Mouse (Mus musculus): ENCODE data around the gene Arid4a. TPM values are rescaled to one million over a fixed set of nuclear protein-coding genes. Genes with fewer than 3 reads are reported as not detected.

Arid4a gene
- polyA plus RNA-seq, 1 experiment from 2014 or later = 34.4 TPM

- DNase-seq (ENCODE audit: low spot score) (no peak), ATAC-seq (ENCODE audit: insufficient read depth, low FRiP score, low TSS enrichment) (no peak)
- Histone ChIP-seq H3K27me3 (ENCODE audit: control insufficient read depth, insufficient read depth, low read length) (no peaks in the 10 kb centered on the region), H3K9me3 (ENCODE audit: control insufficient read depth, low read length) (no peaks in the 10 kb centered on the region), H3K4me3 (ENCODE audit: low read depth, low read length) (no peak overlapping the region), H3K36me3 (ENCODE audit: control insufficient read depth, insufficient read depth, low read length) (peaks cover 16% of the 10 kb centered on the region), H3K4me2 (ENCODE audit: low read depth) (no peak overlapping the region), H3K9ac (ENCODE audit: low read length) (no peak overlapping the region), H3K27ac (ENCODE audit: low read depth, low read length) (no peak overlapping the region), H3K4me1 (ENCODE audit: control insufficient read depth, insufficient read depth, low read length) (no peaks in the 10 kb centered on the region)
- WGBS = 95% methylated on average over 6 of the region's 6 CpGs
Measured at GRCm38 (mm10) chr12:71006141-71006540, 9.6 kb upstream of the Arid4a start.

DNA sequence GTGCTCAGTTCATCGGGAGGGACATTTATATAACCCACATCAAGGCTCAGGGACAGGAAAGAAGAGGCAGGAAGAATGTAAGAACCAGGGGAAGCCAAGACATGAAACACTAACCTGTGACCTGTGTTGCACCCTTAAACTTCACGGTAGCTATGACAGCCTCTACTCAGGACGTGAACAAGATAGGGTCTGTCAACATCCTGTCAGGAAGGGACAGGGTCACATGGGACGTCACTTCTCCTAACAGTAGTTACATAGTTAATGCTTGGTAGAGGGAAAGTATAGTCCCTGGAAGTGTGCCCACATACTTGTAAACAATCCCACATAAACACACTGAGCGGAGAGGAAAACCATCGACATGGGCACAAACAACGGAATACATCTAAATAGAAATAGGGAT lies 8.9 kb upstream of the Arid4a start:
- Histone ChIP-seq H3K4me3 (ENCODE audit: low read depth, low read length) (no peak overlapping the region), H3K4me1 (ENCODE audit: control insufficient read depth, insufficient read depth, low read length) (no peaks in the 10 kb centered on the region), H3K9ac (ENCODE audit: low read length) (no peak overlapping the region), H3K9me3 (ENCODE audit: control insufficient read depth, low read length) (no peaks in the 10 kb centered on the region), H3K36me3 (ENCODE audit: control insufficient read depth, insufficient read depth, low read length) (peaks cover 16% of the 10 kb centered on the region), H3K27ac (ENCODE audit: low read depth, low read length) (no peak overlapping the region), H3K4me2 (ENCODE audit: low read depth) (no peak overlapping the region), H3K27me3 (ENCODE audit: control insufficient read depth, insufficient read depth, low read length) (no peaks in the 10 kb centered on the region)
- DNase-seq (ENCODE audit: low spot score) = no peak
- 96% methylated on average over 7 of the region's 7 CpGs for WGBS
- ATAC-seq (ENCODE audit: insufficient read depth, low FRiP score, low TSS enrichment) = no peak

DNA sequence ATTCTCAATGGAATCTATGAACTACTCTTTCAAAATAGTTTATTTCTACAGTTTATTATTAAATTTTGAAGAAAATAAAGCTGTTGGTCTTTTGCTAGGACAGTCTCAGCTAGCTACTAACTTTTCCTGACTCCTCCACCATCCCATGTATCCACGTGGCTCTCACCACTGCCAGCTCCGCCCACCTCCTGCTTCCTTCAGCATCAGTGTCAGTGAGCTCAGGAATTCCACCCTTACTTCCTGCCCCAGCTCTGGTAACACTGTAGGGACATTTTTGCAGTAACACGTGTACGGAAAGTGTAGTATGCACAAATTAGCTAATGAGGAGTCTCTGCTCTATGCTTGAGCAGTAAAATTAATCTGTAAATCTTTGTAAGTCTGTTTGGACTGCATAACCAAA lies 6.0 kb upstream of the Arid4a start:
- no peak overlapping the region for H3K9ac ChIP-seq (ENCODE audit: low read length)
- peaks cover 14% of the 10 kb centered on the region for H3K36me3 ChIP-seq (ENCODE audit: control insufficient read depth, insufficient read depth, low read length)
- no peak overlapping the region for H3K4me3 ChIP-seq (ENCODE audit: low read depth, low read length)
- H3K27me3 ChIP-seq (ENCODE audit: control insufficient read depth, insufficient read depth, low read length) = no peaks in the 10 kb centered on the region
- H3K4me2 ChIP-seq (ENCODE audit: low read depth) = no peak overlapping the region
- ATAC-seq (ENCODE audit: insufficient read depth, low FRiP score, low TSS enrichment) (no peak), DNase-seq (ENCODE audit: low spot score) (no peak)
- H3K4me1 ChIP-seq (ENCODE audit: control insufficient read depth, insufficient read depth, low read length) = peaks cover 6% of the 10 kb centered on the region
- WGBS = 67% methylated on average over 4 of the region's 4 CpGs
- H3K27ac ChIP-seq (ENCODE audit: low read depth, low read length) = no peak overlapping the region
- no peaks in the 10 kb centered on the region for H3K9me3 ChIP-seq (ENCODE audit: control insufficient read depth, low read length)

GRCm38 (mm10) chr12:71014845-71015362 lies 886 bp upstream of the Arid4a start:
- Histone ChIP-seq H3K9me3 (ENCODE audit: control insufficient read depth, low read length) (no peaks in the 10 kb centered on the region), H3K9ac (ENCODE audit: low read length) (peak overlapping the region; percentile 78), H3K27me3 (ENCODE audit: control insufficient read depth, insufficient read depth, low read length) (no peaks in the 10 kb centered on the region), H3K4me1 (ENCODE audit: control insufficient read depth, insufficient read depth, low read length) (peaks cover 13% of the 10 kb centered on the region), H3K36me3 (ENCODE audit: control insufficient read depth, insufficient read depth, low read length) (peaks cover 4% of the 10 kb centered on the region), H3K4me3 (ENCODE audit: low read depth, low read length) (peak overlapping the region; percentile 69), H3K27ac (ENCODE audit: low read depth, low read length) (peak overlapping the region; percentile 92), H3K4me2 (ENCODE audit: low read depth) (peak overlapping the region; percentile 72)
- ATAC-seq (ENCODE audit: insufficient read depth, low FRiP score, low TSS enrichment) = no peak
- no peak for DNase-seq (ENCODE audit: low spot score)
- 1% methylated on average over 30 of the region's 32 CpGs for WGBS

DNA sequence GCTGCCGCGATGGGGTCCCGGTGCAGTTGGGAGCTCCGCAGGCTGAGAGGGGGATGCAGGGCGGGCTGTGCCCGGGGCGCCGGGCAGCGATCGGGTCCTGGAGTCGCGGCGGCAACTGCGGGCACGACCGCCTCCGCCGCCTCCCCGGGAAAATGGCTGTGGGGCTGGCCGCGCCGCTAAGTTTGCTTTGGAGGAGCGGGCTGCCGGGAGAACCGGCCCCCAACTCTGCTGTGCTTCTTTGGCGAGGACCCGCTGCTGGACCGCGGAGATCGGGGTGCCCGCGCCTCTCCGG lies 367 bp downstream of the Arid4a start:
- Histone ChIP-seq H3K4me3 (ENCODE audit: low read depth, low read length) (peak overlapping the region; percentile 95), H3K27me3 (ENCODE audit: control insufficient read depth, insufficient read depth, low read length) (no peaks in the 10 kb centered on the region), H3K36me3 (ENCODE audit: control insufficient read depth, insufficient read depth, low read length) (peaks cover 4% of the 10 kb centered on the region; the same call in 1 of the 2 replicates), H3K9me3 (ENCODE audit: control insufficient read depth, low read length) (no peaks in the 10 kb centered on the region), H3K9ac (ENCODE audit: low read length) (peak overlapping the region; percentile 80), H3K27ac (ENCODE audit: low read depth, low read length) (peak overlapping the region; percentile 92), H3K4me2 (ENCODE audit: low read depth) (peak overlapping the region; percentile 64), H3K4me1 (ENCODE audit: control insufficient read depth, insufficient read depth, low read length) (peaks cover 13% of the 10 kb centered on the region)
- under 1% methylated on average over 24 of the region's 33 CpGs for WGBS
- ATAC-seq (ENCODE audit: insufficient read depth, low FRiP score, low TSS enrichment) (0 out of 2 replicates have a peak, but pooled peaks have one; percentile 2), DNase-seq (ENCODE audit: low spot score) (no peak)

DNA sequence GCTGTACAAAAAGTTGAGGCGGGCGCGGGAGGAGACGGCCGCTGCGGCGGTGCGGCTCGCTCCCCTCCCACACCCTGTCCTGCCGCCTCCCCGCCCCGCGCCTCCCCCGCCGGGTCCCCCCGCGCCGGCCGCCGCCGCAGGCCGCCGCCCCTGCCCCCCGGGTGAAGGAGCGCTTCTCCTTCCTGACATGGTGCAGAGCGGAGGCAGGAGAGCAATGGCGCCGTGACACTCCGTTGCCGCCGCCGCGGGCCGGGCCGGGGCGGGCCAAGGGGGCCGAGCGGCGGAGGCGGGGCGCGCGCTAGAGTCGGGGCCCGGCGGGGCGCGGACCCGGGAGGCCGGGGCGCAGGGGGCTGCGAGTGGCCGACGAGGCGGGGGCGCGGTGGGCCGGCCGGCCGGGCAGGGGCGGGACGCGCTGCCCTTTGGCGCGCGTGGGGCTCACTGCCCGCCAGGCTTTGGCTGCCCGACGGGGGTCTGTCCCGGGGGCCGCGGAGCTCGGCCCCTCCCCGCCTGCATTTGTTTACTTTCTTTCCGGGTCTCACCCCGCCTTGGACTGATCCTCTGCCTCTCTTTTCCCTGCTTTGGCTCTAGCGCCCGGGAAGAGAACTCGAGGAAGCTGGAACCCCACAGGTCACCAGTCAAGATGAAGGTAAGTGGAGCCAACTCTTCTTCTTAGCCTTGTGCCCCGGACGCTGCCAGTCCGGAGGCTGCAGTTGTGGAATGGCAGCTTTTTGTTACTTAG lies 882 bp downstream of the Arid4a start:
- no peaks in the 10 kb centered on the region for H3K27me3 ChIP-seq (ENCODE audit: control insufficient read depth, insufficient read depth, low read length)
- H3K4me3 ChIP-seq (ENCODE audit: low read depth, low read length) = peak overlapping the region; percentile 95
- peak overlapping the region; percentile 92 for H3K27ac ChIP-seq (ENCODE audit: low read depth, low read length)
- peak; percentile 20 for DNase-seq (ENCODE audit: low spot score)
- WGBS = under 1% methylated on average over 35 of the region's 82 CpGs
- H3K9ac ChIP-seq (ENCODE audit: low read length) = peak overlapping the region; percentile 80
- no peaks in the 10 kb centered on the region for H3K9me3 ChIP-seq (ENCODE audit: control insufficient read depth, low read length)
- peaks cover 4% of the 10 kb centered on the region; the same call in 1 of the 2 replicates for H3K36me3 ChIP-seq (ENCODE audit: control insufficient read depth, insufficient read depth, low read length)
- H3K4me2 ChIP-seq (ENCODE audit: low read depth) = peak overlapping the region; percentile 64
- 0 out of 2 replicates have a peak, but pooled peaks have one; percentile 10 for ATAC-seq (ENCODE audit: insufficient read depth, low FRiP score, low TSS enrichment)
- H3K4me1 ChIP-seq (ENCODE audit: control insufficient read depth, insufficient read depth, low read length) = peaks cover 13% of the 10 kb centered on the region

DNA sequence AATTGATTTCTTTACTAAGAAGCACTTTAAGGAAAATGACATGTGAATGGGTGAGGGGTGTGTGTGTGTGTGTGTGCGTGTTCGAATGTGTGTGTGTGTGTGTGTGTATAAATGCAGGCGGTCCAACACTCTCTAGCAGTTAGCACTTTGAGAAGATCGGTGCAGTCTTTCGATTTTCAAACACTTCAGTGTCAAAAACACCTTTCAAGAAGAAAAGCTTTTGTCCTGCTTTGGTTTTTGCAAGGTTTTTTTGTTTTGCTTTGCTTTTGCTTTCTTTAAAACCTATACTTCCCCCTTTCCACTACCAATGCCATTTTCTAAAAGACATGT lies 1.4 kb downstream of the Arid4a start:
- no peak for DNase-seq (ENCODE audit: low spot score)
- Histone ChIP-seq H3K4me1 (ENCODE audit: control insufficient read depth, insufficient read depth, low read length) (peaks cover 13% of the 10 kb centered on the region), H3K4me2 (ENCODE audit: low read depth) (peak overlapping the region; percentile 64), H3K9ac (ENCODE audit: low read length) (peak overlapping the region; percentile 80), H3K4me3 (ENCODE audit: low read depth, low read length) (peak overlapping the region; percentile 95), H3K36me3 (ENCODE audit: control insufficient read depth, insufficient read depth, low read length) (peaks cover 2% of the 10 kb centered on the region; the same call in 1 of the 2 replicates), H3K27me3 (ENCODE audit: control insufficient read depth, insufficient read depth, low read length) (no peaks in the 10 kb centered on the region), H3K27ac (ENCODE audit: low read depth, low read length) (no peak overlapping the region), H3K9me3 (ENCODE audit: control insufficient read depth, low read length) (no peaks in the 10 kb centered on the region)
- ATAC-seq (ENCODE audit: insufficient read depth, low FRiP score, low TSS enrichment) = no peak
- 18% methylated on average over 5 of the region's 5 CpGs for WGBS

DNA sequence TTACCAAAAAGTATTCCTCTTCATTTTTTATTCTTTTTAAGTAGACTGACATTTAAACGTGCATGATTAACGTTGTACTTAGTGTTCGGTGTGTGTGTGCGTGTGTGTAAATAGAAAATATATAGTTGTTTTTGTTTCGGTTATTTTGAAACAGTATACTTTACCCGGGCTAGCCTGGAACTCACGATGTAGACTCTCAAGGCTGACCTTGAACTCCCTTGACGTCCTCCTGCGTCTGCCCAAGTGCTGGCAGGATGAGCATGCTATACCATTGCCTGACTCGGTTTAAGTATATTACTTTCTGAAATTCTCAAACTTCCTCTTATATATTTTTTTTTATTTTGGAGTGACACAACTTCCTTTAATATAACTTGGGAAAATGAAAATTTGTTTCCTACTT lies 2.0 kb downstream of the Arid4a start:
- 85% methylated on average over 10 of the region's 10 CpGs for WGBS
- no peak for ATAC-seq (ENCODE audit: insufficient read depth, low FRiP score, low TSS enrichment)
- Histone ChIP-seq H3K27me3 (ENCODE audit: control insufficient read depth, insufficient read depth, low read length) (no peaks in the 10 kb centered on the region), H3K9me3 (ENCODE audit: control insufficient read depth, low read length) (no peaks in the 10 kb centered on the region), H3K9ac (ENCODE audit: low read length) (no peak overlapping the region), H3K4me1 (ENCODE audit: control insufficient read depth, insufficient read depth, low read length) (peaks cover 13% of the 10 kb centered on the region), H3K36me3 (ENCODE audit: control insufficient read depth, insufficient read depth, low read length) (peaks cover 2% of the 10 kb centered on the region; the same call in 1 of the 2 replicates), H3K4me2 (ENCODE audit: low read depth) (no peak overlapping the region), H3K27ac (ENCODE audit: low read depth, low read length) (no peak overlapping the region), H3K4me3 (ENCODE audit: low read depth, low read length) (no peak overlapping the region)
- no peak for DNase-seq (ENCODE audit: low spot score)

DNA sequence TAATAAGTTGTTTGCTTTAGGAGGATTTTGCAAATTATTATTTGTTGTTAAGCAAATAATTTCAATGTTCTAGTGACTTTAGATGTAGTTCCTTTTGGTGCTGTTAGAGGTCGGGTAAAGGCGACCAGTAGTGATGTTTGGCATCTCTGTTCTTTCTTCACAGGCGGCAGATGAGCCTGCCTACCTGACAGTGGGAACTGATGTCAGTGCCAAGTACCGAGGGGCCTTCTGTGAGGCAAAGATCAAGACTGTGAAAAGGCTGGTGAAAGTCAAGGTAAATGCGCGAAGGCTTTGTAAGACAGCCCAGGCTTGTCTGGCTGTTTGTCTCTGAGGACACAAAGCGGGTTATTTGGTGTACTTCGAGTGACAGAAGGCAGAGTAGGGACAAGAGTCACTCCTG lies 3.4 kb downstream of the Arid4a start:
- no peak overlapping the region for H3K4me2 ChIP-seq (ENCODE audit: low read depth)
- no peaks in the 10 kb centered on the region for H3K9me3 ChIP-seq (ENCODE audit: control insufficient read depth, low read length)
- peaks cover 4% of the 10 kb centered on the region; the same call in 1 of the 2 replicates for H3K36me3 ChIP-seq (ENCODE audit: control insufficient read depth, insufficient read depth, low read length)
- no peaks in the 10 kb centered on the region for H3K27me3 ChIP-seq (ENCODE audit: control insufficient read depth, insufficient read depth, low read length)
- ATAC-seq (ENCODE audit: insufficient read depth, low FRiP score, low TSS enrichment) (no peak), DNase-seq (ENCODE audit: low spot score) (no peak)
- WGBS = 91% methylated on average over 8 of the region's 8 CpGs
- H3K9ac ChIP-seq (ENCODE audit: low read length) = no peak overlapping the region
- no peak overlapping the region for H3K4me3 ChIP-seq (ENCODE audit: low read depth, low read length)
- H3K27ac ChIP-seq (ENCODE audit: low read depth, low read length) = no peak overlapping the region
- H3K4me1 ChIP-seq (ENCODE audit: control insufficient read depth, insufficient read depth, low read length) = peaks cover 8% of the 10 kb centered on the region
